Mouse (Mus musculus) olfactory bulb, adult 2 months (tissue): Measurements from ENCODE around the gene Igf1r.

Experiments
- CTCF ChIP-seq: fragments of 200-500 bp; IDR thresholded peaks from 2 replicates; pipeline ENCODE4 v1.5.1; 2012; ENCODE audit warnings: low read depth, mild to moderate bottlenecking, low read length, moderate library complexity; ENCODE audit not compliant: insufficient read depth
- POLR2A ChIP-seq: fragments of 200-500 bp; IDR thresholded peaks from 2 replicates; pipeline ENCODE4 v1.6.1; 2012; ENCODE audit warnings: mild to moderate bottlenecking, low read depth, low read length, moderate library complexity; ENCODE audit not compliant: insufficient read depth

- TF ChIP-seq CTCF (no peak), POLR2A (no peak)
Measured at GRCm38 (mm10) chr7:68122418-68122817, 169.8 kb downstream of the Igf1r start.
